8 mouse cellular contexts compared by ENCODE assay signal in genomic region chr2:119478397-119478749, GRCm38 (mm10). TPM values are rescaled to one million over a fixed set of nuclear protein-coding genes. Genes with fewer than 3 reads are reported as not detected.
DNase-seq lines count a peak whose midpoint lies in the region; ATAC-seq lines count a peak whose summit lies in the region.

No protein-coding gene starts in this region.

- peak overlapping the region; percentile 100 for H3K9ac ChIP-seq in kidney, embryonic 16.5 days (replicated peaks; ENCODE audit: low read length)
- peak overlapping the region; percentile 98 for H3K9ac ChIP-seq in hindbrain, embryonic 15.5 days
- H3K9ac ChIP-seq in midbrain, embryonic 15.5 days = peak overlapping the region; percentile 59

- DNase-seq in kidney, postnatal 10 days = no peak
- no peak for DNase-seq in embryonic facial prominence, embryonic 10.5 days (ENCODE audit: low spot score)
- no peak for DNase-seq in thymus, postnatal 14 days
- no peak for DNase-seq in adrenal gland, postnatal 4 days (ENCODE audit: low spot score in 2 of 2)
- DNase-seq in spleen, postnatal 10 days (ENCODE audit: low spot score in 2 of 2) = no peak

- H3K27me3 ChIP-seq in kidney, embryonic 16.5 days (ENCODE audit: insufficient read depth, low read length) = no peaks in the 10 kb centered on the region
- H3K27me3 ChIP-seq in embryonic facial prominence, embryonic 10.5 days (replicated peaks; ENCODE audit: low read depth, poor library complexity, severe bottlenecking) = no peaks in the 10 kb centered on the region
- no peaks in the 10 kb centered on the region for H3K27me3 ChIP-seq in hindbrain, embryonic 15.5 days
- no peaks in the 10 kb centered on the region for H3K27me3 ChIP-seq in midbrain, embryonic 15.5 days (replicated peaks)

- no peaks in the 10 kb centered on the region for H3K36me3 ChIP-seq in kidney, embryonic 16.5 days (ENCODE audit: insufficient read depth, low read length)
- H3K36me3 ChIP-seq in embryonic facial prominence, embryonic 10.5 days (replicated peaks) = peaks cover 12% of the 10 kb centered on the region
- H3K36me3 ChIP-seq in hindbrain, embryonic 15.5 days = no peaks in the 10 kb centered on the region
- H3K36me3 ChIP-seq in midbrain, embryonic 15.5 days (replicated peaks) = no peaks in the 10 kb centered on the region

- H3K27ac ChIP-seq in kidney, embryonic 16.5 days (ENCODE audit: low read length) = peak overlapping the region; percentile 99
- peak overlapping the region; percentile 100 for H3K27ac ChIP-seq in embryonic facial prominence, embryonic 10.5 days (replicated peaks)
- peak overlapping the region; percentile 100 for H3K27ac ChIP-seq in hindbrain, embryonic 15.5 days (replicated peaks)
- peak overlapping the region; percentile 98 for H3K27ac ChIP-seq in midbrain, embryonic 15.5 days

- no peak for ATAC-seq in kidney, embryonic 16.5 days (ENCODE audit: low FRiP score, low TSS enrichment)
- no peak for ATAC-seq in hindbrain, embryonic 15.5 days (ENCODE audit: low FRiP score, low read depth)
- no peak for ATAC-seq in midbrain, embryonic 15.5 days (replicated peaks)

- H3K4me3 ChIP-seq in kidney, embryonic 16.5 days (ENCODE audit: low read length) = peak overlapping the region; percentile 83
- peak overlapping the region; percentile 95 for H3K4me3 ChIP-seq in embryonic facial prominence, embryonic 10.5 days
- H3K4me3 ChIP-seq in hindbrain, embryonic 15.5 days = peak overlapping the region; percentile 96
- H3K4me3 ChIP-seq in midbrain, embryonic 15.5 days = peak overlapping the region; percentile 81

- WGBS in kidney, embryonic 16.5 days = 13% methylated on average over 9 of the region's 9 CpGs
- 16% methylated on average over 9 of the region's 9 CpGs for WGBS in embryonic facial prominence, embryonic 10.5 days
- 13% methylated on average over 9 of the region's 9 CpGs for WGBS in hindbrain, embryonic 15.5 days
- 12% methylated on average over 9 of the region's 9 CpGs for WGBS in midbrain, embryonic 15.5 days

- H3K4me2 ChIP-seq in kidney, embryonic 16.5 days (replicated peaks; ENCODE audit: low read depth, low read length) = peak overlapping the region; percentile 71
- peak overlapping the region; percentile 69 for H3K4me2 ChIP-seq in hindbrain, embryonic 15.5 days
- peak overlapping the region; percentile 49 for H3K4me2 ChIP-seq in midbrain, embryonic 15.5 days

- no peaks in the 10 kb centered on the region for H3K9me3 ChIP-seq in kidney, embryonic 16.5 days (ENCODE audit: low read length)
- H3K9me3 ChIP-seq in embryonic facial prominence, embryonic 10.5 days = no peaks in the 10 kb centered on the region
- no peaks in the 10 kb centered on the region for H3K9me3 ChIP-seq in hindbrain, embryonic 15.5 days
- no peaks in the 10 kb centered on the region for H3K9me3 ChIP-seq in midbrain, embryonic 15.5 days

- peaks cover 25% of the 10 kb centered on the region for H3K4me1 ChIP-seq in kidney, embryonic 16.5 days (ENCODE audit: insufficient read depth, low read length)
- H3K4me1 ChIP-seq in embryonic facial prominence, embryonic 10.5 days = peaks cover 19% of the 10 kb centered on the region
- H3K4me1 ChIP-seq in hindbrain, embryonic 15.5 days (replicated peaks) = peaks cover 35% of the 10 kb centered on the region
- peaks cover 25% of the 10 kb centered on the region for H3K4me1 ChIP-seq in midbrain, embryonic 15.5 days

RNA-seq across cellular contexts. Expression of gene Ino80, which starts 0.9 kb away (rescaled TPM):
- 3.9 and 5.0 TPM in 2 replicates for polyA plus RNA-seq in kidney, embryonic 16.5 days (2015; fragmentation: Nextera tagmentation; extraction: Ambion mirVana)
- polyA plus RNA-seq in embryonic facial prominence, embryonic 10.5 days (2016; fragmentation: Nextera tagmentation; extraction: Ambion mirVana) = 3.5 and 4.3 TPM in 2 replicates
- 2.9 and 3.4 TPM in 2 replicates for polyA plus RNA-seq in hindbrain, embryonic 15.5 days (2015; fragmentation: Nextera tagmentation; extraction: Ambion mirVana)
- polyA plus RNA-seq in midbrain, embryonic 15.5 days (2015; fragmentation: Nextera tagmentation; extraction: Ambion mirVana) = 3.1 and 3.3 TPM in 2 replicates
- 10 to 100 TPM; 25.0 to 26.7 TPM for total RNA-seq in adrenal gland, postnatal 4 days (2021)
